Mouse (Mus musculus): ENCODE results near the gene Hnrnpk. TPM values are rescaled to one million over a fixed set of nuclear protein-coding genes. Genes with fewer than 3 reads are reported as not detected.

Gene Hnrnpk
- polyA plus RNA-seq, 1 experiment from 2014 or later: 552 TPM

DNA sequence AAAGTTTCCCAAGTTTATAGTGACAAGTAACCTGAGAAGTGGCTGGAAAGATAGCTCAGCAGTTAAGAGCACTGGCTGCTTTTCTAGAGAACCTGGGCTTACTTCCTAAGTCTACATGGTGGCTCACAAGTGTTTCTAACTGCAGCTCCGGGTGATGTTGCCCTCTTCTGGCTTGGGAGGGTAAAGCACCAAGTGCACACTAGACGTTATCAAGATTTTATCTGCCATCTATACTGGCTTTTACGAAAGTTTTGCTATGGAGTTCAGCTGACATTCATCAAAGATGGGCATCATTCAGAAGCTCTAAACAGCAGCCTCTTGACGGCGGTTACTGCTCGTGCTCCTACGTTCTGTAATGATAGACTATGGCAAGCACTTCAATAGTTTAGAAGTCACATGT lies 15.2 kb downstream of the Hnrnpk start:
- no peak overlapping the region for H3K9ac ChIP-seq (ENCODE audit: low read length)
- 5% methylated on average over 7 of the region's 7 CpGs for WGBS

DNA sequence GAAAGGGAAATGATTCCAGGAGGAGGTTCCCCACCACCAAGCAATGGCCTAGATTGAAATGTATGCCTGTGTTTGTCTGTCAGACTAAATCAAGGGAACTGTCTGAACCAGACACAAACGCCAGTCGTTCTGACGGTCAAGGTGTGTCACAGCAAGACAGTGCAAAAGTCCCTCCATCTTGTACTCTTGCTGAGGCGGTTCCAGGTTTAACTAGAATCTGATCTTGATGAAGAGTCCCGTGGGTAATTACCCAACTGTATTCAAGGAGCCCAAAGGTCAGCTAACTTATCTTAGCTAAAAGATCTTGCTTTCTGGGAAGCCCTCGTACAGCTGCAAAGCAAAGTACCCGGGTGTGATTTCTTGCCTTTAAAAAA lies 17.6 kb downstream of the Hnrnpk start:
- Histone ChIP-seq H3K4me1 (replicated peaks; ENCODE audit: control insufficient read depth, insufficient read depth) (no peaks in the 10 kb centered on the region), H3K27ac (replicated peaks) (peak overlapping the region; percentile 78; the same call in 1 of the 2 replicates), H3K4me3 (ENCODE audit: low read depth, low read length) (no peak overlapping the region), H3K36me3 (ENCODE audit: control insufficient read depth, insufficient read depth, low read length) (peaks cover 17% of the 10 kb centered on the region), H3K27me3 (ENCODE audit: control insufficient read depth, insufficient read depth, low read length) (no peaks in the 10 kb centered on the region), H3K4me2 (replicated peaks; ENCODE audit: low read depth) (peak overlapping the region; percentile 93; the same call in 1 of the 2 replicates), H3K9ac (ENCODE audit: low read length) (no peak overlapping the region), H3K9me3 (ENCODE audit: control insufficient read depth, low read length) (no peaks in the 10 kb centered on the region)
- ATAC-seq (ENCODE audit: low FRiP score, low TSS enrichment) (no peak), DNase-seq (ENCODE audit: low spot score) (no peak)
- no peak for TF ChIP-seq EP300 (optimal IDR thresholded peaks at IDR 0.05)
- TF ChIP-seq CTCF (IDR thresholded peaks at IDR 0.05; ENCODE audit: low read depth): no peak
- WGBS: 70% methylated on average over 7 of the region's 7 CpGs

More for the DNA sequence above, 15.2 kb downstream of the Hnrnpk start:
- H3K4me3 ChIP-seq (ENCODE audit: low read depth, low read length): no peak overlapping the region
- H3K9me3 ChIP-seq (ENCODE audit: control insufficient read depth, low read length): no peaks in the 10 kb centered on the region
- H3K36me3 ChIP-seq (ENCODE audit: control insufficient read depth, insufficient read depth, low read length): 0 out of 2 replicates have a peak, but pooled peaks cover 3% of the 10 kb centered on the region
- TF ChIP-seq EP300 (optimal IDR thresholded peaks at IDR 0.05): no peak
- peak; percentile 88 for TF ChIP-seq CTCF (IDR thresholded peaks at IDR 0.05; ENCODE audit: low read depth)
- no peak overlapping the region for H3K4me2 ChIP-seq (replicated peaks; ENCODE audit: low read depth)
- no peak overlapping the region for H3K27ac ChIP-seq (replicated peaks)
- H3K4me1 ChIP-seq (replicated peaks; ENCODE audit: control insufficient read depth, insufficient read depth): no peaks in the 10 kb centered on the region
- ATAC-seq (ENCODE audit: low FRiP score, low TSS enrichment): peak; percentile 65
- no peaks in the 10 kb centered on the region for H3K27me3 ChIP-seq (ENCODE audit: control insufficient read depth, insufficient read depth, low read length)
- DNase-seq (ENCODE audit: low spot score): peak; percentile 82

DNA sequence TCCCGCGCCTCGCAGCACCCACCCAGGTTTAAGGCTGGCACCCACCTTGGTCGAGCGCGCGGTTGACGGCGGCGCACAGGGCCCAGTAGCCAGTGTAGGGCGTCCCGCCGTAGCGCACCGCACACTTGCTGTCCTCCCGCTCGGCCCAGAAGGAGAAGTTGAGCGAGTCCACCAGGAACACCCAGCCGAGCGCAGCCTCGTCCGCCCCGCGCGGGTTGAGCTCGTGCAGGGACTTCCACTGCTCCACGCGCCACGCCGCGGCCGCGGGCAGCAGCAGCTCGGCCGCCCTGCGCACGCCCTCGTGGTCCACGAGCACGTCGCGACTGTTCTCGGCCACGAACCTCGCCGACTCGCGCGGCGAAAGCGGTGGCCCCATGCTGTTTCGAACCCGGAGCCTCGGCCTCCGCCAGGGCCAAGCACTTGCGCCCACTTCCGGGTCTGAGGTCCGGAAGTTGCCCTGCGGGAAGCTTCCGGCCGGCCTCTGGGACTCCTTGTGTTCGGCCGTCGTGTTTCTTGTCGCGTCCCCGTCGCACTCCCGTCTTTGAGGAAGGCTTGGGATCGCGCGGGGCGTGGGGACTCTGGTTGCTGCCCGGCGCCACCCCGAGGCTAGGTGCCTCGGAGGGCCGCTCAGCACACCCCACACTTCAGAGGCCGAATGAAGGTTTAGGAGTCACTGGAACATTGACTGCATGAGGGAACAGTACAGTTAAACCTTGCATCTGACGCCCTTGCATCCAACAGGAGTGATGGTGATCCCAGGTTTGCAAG lies 18.2 kb downstream of the Hnrnpk start, which contains the start of gene 2210016F16Rik:
2210016F16Rik (minus strand) TSS at position 447 of the 768 bp plus-strand sequence.
- peak within 1 kb of the TSS; percentile 78 for H3K27ac ChIP-seq (replicated peaks)

DNA sequence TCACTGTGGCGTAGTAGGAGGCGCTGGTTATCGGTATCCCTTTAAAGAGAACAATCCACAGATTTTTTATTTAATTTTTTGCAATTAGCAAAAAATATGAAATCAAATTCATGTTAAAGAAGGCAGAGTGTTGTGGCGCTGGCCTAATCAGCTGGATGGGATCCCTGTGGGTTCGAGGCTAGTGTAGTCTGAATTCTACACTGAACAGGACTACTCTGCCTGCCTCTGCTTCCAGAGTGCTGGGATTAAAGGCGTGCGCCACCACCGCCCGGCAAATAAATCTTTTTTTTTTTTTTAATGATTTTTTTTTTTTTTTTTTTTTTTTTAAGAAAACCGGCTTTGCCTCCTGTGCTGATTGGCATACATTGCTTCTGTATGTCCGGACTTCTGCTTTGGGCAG lies 18.8 kb downstream of the Hnrnpk start:
- H3K4me1 ChIP-seq (replicated peaks; ENCODE audit: control insufficient read depth, insufficient read depth): no peaks in the 10 kb centered on the region
- no peaks in the 10 kb centered on the region for H3K9me3 ChIP-seq (ENCODE audit: control insufficient read depth, low read length)
- H3K4me2 ChIP-seq (replicated peaks; ENCODE audit: low read depth): peak overlapping the region; percentile 93
- WGBS: 34% methylated on average over 11 of the region's 11 CpGs
- peak; percentile 13 for ATAC-seq (ENCODE audit: low FRiP score, low TSS enrichment)
- TF ChIP-seq EP300 (optimal IDR thresholded peaks at IDR 0.05) (no peak), CTCF (IDR thresholded peaks at IDR 0.05; ENCODE audit: low read depth) (no peak)
- no peaks in the 10 kb centered on the region for H3K27me3 ChIP-seq (ENCODE audit: control insufficient read depth, insufficient read depth, low read length)
- H3K27ac ChIP-seq (replicated peaks): peak overlapping the region; percentile 78; the same call in 1 of the 2 replicates
- H3K9ac ChIP-seq (ENCODE audit: low read length): peak overlapping the region; percentile 88
- no peak for DNase-seq (ENCODE audit: low spot score)
- H3K4me3 ChIP-seq (ENCODE audit: low read depth, low read length): peak overlapping the region; percentile 74
- H3K36me3 ChIP-seq (ENCODE audit: control insufficient read depth, insufficient read depth, low read length): peaks cover 17% of the 10 kb centered on the region

More for the DNA sequence above, 18.2 kb downstream of the Hnrnpk start, which contains the start of gene 2210016F16Rik:
- Histone ChIP-seq H3K9me3 (ENCODE audit: control insufficient read depth, low read length) (no peaks in the 10 kb centered on the region), H3K36me3 (ENCODE audit: control insufficient read depth, insufficient read depth, low read length) (peaks cover 17% of the 10 kb centered on the region), H3K4me3 (ENCODE audit: low read depth, low read length) (peak within 1 kb of the TSS; percentile 74), H3K4me2 (replicated peaks; ENCODE audit: low read depth) (peak within 1 kb of the TSS; percentile 93), H3K27me3 (ENCODE audit: control insufficient read depth, insufficient read depth, low read length) (no peaks in the 10 kb centered on the region), H3K9ac (ENCODE audit: low read length) (peak within 1 kb of the TSS; percentile 88), H3K4me1 (replicated peaks; ENCODE audit: control insufficient read depth, insufficient read depth) (no peaks in the 10 kb centered on the region)
- TF ChIP-seq EP300 (optimal IDR thresholded peaks at IDR 0.05) (no peak), CTCF (IDR thresholded peaks at IDR 0.05; ENCODE audit: low read depth) (peak; percentile 17; the same call in 1 of the 2 replicates)
- WGBS: 2% methylated on average over 77 of the region's 80 CpGs
- DNase-seq (ENCODE audit: low spot score) (peak; percentile 79), ATAC-seq (ENCODE audit: low FRiP score, low TSS enrichment) (peak; percentile 76)

DNA sequence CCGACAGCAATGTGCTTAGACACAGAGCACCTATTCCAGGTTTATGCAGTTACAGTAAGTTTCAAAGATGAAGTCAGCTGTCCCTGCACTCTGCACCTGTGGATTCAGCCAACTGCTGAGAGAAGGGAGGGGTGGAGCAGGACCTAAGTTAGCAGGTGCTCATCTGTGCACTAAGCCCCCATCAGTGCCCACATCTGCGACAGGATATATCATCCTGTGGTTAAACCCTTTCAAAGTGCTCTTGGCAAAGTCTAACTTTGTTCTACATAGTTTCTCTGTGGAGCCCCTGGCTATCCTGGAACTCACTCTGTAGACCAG lies 30.0 kb downstream of the Hnrnpk start:
- Histone ChIP-seq H3K9ac (ENCODE audit: low read length) (no peak overlapping the region), H3K4me1 (replicated peaks; ENCODE audit: control insufficient read depth, insufficient read depth) (no peaks in the 10 kb centered on the region), H3K27ac (replicated peaks) (no peak overlapping the region), H3K4me2 (replicated peaks; ENCODE audit: low read depth) (no peak overlapping the region), H3K36me3 (ENCODE audit: control insufficient read depth, insufficient read depth, low read length) (no peaks in the 10 kb centered on the region), H3K27me3 (ENCODE audit: control insufficient read depth, insufficient read depth, low read length) (no peaks in the 10 kb centered on the region), H3K4me3 (ENCODE audit: low read depth, low read length) (no peak overlapping the region), H3K9me3 (ENCODE audit: control insufficient read depth, low read length) (no peaks in the 10 kb centered on the region)
- DNase-seq (ENCODE audit: low spot score) (no peak), ATAC-seq (ENCODE audit: low FRiP score, low TSS enrichment) (0 out of 2 replicates have a peak, but pooled peaks have one; percentile 26)
- TF ChIP-seq CTCF (IDR thresholded peaks at IDR 0.05; ENCODE audit: low read depth): no peak
- TF ChIP-seq EP300 (optimal IDR thresholded peaks at IDR 0.05): no peak
- WGBS: 78% methylated on average over 2 of the region's 2 CpGs

All from stomach, postnatal 0 days (tissue).